Mouse (Mus musculus): ENCODE data around the gene Gm17606.

The Gm17606 gene

DNA sequence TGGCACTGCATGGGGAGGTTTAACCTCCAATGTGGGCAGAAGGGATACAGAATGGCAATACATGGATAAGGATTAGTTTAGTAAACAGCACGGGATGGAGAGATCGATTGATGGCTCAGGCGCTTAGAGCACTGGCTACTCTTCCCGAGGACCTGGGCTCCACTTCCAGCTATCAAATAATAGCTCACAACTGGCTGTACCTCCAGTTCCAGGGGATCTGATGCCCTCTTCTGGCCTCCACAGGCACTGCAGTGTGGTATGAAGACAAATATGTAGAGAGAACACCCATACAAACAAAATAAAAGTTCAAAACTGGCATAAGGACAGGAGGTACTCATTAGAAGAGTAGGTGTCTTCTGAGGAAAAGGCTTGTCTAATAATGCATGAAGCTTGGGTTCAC lies 28.6 kb downstream of the Gm17606 start:
- DNase-seq: peak; percentile 33 to 75

DNA sequence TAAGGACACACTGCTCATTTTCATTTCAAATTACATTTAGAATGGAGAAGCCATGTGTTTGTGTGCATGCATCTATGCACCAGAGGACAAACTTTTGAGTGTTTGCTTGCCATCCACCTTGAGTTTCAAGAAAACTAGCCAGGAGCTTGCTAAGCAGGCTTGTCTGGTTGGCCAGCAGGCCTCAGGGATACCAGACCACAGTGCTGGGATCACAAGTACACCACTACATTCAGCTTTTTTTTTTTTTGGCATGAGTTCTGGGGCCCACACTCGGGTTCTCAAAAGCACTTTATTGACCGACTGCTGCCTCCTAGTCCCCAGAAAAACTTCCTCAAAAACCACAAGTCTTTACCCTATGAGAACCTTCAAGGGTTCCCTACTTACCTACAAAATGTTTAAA lies 33.6 kb downstream of the Gm17606 start:
- DNase-seq: no peak

DNA sequence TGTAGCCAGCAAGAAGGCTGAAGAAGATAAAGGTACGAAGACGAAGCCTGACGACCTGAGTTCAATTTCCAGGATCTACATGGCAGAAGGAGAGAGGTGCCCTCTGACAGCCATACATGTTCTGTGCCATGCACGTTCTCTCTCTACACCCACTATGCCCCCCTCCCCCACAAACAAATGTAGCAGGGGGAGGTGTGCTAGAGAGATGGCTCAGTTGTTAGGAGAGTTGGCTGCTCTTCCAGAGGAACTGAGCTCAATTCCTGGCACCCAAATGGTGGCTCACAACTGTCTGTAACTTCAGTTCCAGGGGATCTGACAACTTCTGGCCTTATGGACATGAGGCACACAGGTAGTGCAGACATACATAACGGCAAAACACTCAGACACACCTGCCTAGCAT lies 35.5 kb downstream of the Gm17606 start:
- DNase-seq: no peak

DNA sequence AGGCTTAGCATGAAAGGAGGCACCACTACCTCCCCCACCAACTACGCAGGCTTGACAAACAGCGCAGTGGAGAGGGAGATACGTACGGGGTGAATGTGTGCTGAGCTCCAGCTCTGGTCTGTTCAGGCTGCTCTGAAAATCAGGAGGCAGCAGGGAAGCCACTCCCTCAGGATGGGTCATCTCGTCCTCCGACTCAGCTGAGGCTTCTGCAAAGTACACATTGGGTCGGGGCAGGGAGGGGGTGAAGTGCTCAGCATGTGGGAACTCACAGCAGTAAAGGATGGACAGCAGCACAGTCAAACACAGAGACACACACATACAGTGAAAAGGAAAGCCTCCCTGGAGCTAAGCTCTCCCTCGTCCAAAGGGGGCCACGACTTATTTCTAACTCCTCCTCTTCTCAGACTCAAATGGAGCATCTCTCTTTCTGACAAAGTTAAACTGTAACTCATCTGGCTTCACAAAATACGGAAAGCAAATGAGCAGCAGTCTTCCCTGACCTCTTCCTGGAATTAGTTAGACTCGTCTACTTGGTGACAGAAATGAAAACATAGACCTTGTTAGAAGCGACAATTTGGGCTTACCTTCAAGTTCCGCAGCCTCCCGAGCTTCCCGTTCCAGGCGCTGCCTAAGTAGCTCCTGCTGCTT lies 38.0 kb downstream of the Gm17606 start:
- peak in 1 of 2 experiments; percentile 17 for DNase-seq

DNA sequence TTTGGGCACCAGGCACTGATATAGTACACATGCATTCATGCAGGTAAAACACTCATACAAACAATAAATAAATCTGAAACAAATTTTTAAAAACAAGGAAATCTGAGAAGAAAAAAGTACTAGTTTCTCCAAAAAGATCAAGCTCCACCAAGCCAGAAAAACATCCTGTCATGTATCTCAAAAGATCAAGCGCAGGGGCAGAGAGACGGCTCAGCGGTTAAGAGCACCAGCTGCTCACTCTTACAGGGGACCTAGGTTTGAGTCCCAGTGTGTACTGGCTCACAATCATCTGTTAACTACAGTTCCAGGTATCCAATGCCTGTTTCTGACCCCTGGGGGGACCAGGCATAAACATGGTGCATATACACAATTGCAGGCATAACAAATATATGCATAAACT lies 41.6 kb downstream of the Gm17606 start:
- DNase-seq: no peak

DNA sequence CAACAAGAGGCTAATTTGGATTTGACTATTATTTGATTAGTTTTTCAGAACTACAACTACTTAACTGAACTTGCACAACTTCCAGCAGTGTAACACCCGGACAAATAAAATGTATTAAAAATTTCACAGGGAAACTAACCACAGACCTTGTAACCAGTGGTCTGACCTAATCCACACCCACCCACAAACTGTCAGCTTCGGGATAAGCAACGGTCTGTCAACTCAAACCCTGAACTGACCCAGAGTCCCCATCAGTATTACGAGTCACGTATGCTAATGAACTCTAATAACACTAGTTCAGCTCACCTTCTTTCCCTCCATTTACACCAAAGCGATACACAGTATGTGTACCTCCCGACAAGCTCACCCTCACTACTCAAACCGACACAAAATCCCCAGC lies 44.7 kb downstream of the Gm17606 start:
- DNase-seq: no peak

DNA sequence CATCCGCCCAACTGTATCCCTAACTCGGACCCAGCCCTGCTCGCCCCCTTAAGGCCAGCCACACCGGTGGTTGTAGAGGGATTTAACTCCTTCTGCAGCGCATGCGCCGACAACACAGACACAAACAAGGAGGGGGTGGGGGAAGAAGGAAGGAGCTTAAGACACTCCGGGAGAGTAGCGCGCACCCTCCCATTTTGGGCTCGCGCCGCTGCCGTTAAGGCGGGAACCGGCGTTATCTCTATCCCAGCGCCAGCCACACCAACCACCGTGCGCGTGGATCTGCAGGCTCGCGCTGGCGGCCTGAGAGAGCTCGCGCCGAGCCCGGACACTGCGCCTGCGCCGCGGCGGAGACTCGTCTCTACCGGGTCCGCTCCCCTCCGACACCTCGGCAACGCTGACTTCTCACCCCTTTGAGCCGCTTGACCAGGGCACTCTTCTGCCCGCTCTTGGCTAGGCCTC lies 45.3 kb downstream of the Gm17606 start, which contains the start of gene 1700123O20Rik:
Gene 1700123O20Rik (plus strand): TSS at position 154 of the 459 bp plus-strand sequence.
- peak in 1 of 2 experiments; percentile 81 for DNase-seq

DNA sequence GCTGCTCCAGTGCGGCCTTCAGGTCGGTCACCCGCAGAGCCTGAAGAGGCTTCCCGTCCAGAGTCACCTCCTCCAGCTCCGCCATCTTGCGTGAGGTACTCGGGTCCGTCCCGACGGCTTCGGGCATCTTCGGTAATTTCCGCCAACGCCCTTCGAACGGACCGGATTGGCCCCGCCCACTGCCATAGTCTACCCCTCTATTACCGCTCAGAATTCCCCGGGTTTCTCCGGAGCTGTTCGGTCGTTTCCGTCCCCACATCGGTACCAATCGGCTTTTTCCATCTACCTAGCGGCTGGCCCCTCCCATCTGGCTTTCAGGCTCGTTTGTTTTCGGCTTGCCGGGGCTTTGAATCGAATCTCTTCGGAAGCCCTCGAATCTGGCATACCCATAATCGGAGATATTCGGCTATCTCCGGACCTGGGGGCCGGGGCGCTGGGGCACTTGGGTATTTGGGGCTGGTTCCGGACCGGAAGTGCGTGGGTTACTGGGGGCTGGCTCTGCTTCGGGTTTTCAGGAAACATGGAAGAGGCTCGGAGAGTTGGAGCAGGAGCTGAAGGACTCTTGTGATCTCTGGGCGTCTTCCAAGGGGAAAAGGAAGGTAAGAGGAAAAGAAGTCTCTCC lies 45.9 kb downstream of the Gm17606 start, which contains the start of gene Acin1:
Gene Acin1 (minus strand): TSS at position 410 of the 622 bp plus-strand sequence.
- DNase-seq: peak; percentile 100

DNA sequence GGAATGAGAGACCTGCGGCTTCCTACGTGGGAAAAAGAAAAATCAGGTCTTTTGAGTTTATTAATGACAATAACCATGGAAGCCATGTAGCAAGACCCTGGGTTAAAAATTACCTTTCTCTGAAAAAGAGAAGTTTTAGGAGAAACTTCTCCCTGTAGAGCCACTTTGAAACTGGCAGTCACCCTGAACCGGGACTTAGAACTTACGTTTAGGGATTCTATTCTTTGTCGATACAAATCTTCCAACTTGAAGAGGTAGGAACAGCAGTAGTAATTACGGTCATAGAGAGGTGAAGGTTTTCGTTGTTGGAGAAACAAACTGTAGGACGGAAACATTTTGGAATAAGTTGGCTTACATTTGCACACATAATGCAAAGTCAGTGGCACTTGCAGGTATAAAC lies 46.5 kb downstream of the Gm17606 start:
- DNase-seq: no peak

DNA sequence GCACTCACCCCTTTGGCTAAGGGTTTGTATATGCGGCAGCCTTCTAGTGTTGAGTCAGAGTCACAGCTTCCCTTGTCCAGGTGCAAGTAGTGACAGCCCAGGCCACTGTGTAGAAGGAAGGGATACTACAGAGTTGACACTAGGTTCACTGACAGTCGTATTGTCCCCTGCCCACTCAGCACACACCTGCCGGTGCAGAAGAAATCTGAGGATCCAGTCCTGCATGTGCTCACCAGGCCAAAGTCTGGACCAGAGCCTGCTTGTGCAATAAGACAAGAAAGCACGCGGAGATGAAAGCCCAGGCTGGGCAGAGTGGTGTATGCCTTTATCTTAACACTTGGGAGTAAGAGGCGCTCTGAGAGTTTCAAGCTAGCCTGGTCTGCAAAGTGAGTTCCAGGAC lies 54.3 kb downstream of the Gm17606 start:
- DNase-seq: no peak

DNA sequence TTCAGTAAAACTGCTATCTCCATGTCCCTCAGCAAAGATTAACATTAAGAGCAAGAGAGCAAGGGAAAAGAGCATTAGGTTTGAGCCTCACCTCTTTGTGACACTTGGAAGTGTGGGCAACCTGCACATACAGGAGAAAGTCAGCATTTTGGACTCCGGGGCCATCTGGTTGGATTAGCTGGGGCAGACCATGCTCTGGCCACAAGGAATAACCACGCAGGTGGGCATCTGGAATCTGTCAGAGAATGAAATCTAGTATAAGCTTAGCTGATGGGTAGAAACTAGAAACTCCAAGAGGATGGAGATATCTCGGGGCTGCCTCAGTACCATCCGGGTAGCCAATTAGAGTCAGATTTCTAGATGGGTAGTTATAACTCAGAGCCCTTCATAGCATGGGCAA lies 56.0 kb downstream of the Gm17606 start:
- no peak for DNase-seq

Measured in kidney, adult 8-10 months (tissue).